Mouse (Mus musculus) CH12.LX (cell line): ENCODE measurements around the gene Slc4a3. TPM values are rescaled to one million over a fixed set of nuclear protein-coding genes. Genes with fewer than 3 reads are reported as not detected.
A peak's percentile ranks its signal among the peaks of the same experiment; 100 is the strongest.

Experiments
- DNase-seq: peaks from one replicate; pipeline ENCODE4 v3.0.0-alpha.2; 2013; ENCODE audit errors: extremely low read depth
- H3K27ac ChIP-seq: 2 replicates; pipeline ENCODE4 v1.5.1; 2012; ENCODE audit warnings: low read depth, mild to moderate bottlenecking, control low read depth, moderate library complexity; ENCODE audit not compliant: insufficient read depth
- H3K27me3 ChIP-seq: replicated peaks from 2 replicates; pipeline ENCODE3; 2012; ENCODE audit warnings: inconsistent platforms
- H3K36me3 ChIP-seq, 2 experiments: replicated peaks in 1 of 2; 2 replicates each; pipeline versions ENCODE3 to v1.6.1; 2012; ENCODE audit warnings: inconsistent platforms in 1 of 2, low read length in 1 of 2, mild to moderate bottlenecking in 1 of 2, mixed read lengths in 1 of 2, moderate library complexity in 1 of 2; ENCODE audit not compliant: control insufficient read depth in 1 of 2, insufficient read depth in 1 of 2
- H3K4me1 ChIP-seq, 2 experiments: 2 replicates each; pipeline ENCODE4 v1.6.1; 2012; ENCODE audit warnings: inconsistent platforms in 1 of 2, moderate library complexity in 1 of 2; ENCODE audit not compliant: insufficient read depth in 2 of 2, control insufficient read depth in 1 of 2
- H3K4me2 ChIP-seq: 2 replicates; pipeline ENCODE4 v1.6.1; 2012; ENCODE audit warnings: low read depth, mild to moderate bottlenecking, control low read depth; ENCODE audit not compliant: poor library complexity, insufficient read depth, severe bottlenecking
- H3K4me3 ChIP-seq, 3 experiments: fragments of 150-350 bp in 1 of 3; sonication (generic) in 1 of 3; replicated peaks in 1 of 3; 2 replicates each; pipeline versions ENCODE3 to v1.5.1; 2011 to 2012; ENCODE audit warnings: low read depth in 2 of 3, low read length in 2 of 3, mild to moderate bottlenecking in 2 of 3, moderate library complexity in 2 of 3, control low read depth in 1 of 3, improper control_type of control experiment in 1 of 3, inconsistent platforms in 1 of 3, mixed read lengths in 1 of 3; ENCODE audit not compliant: poor library complexity in 1 of 3
- H3K79me2 ChIP-seq: replicated peaks from 2 replicates; pipeline ENCODE4 v1.6.1; 2012; ENCODE audit warnings: mild to moderate bottlenecking, moderate library complexity; ENCODE audit not compliant: control insufficient read depth, poor library complexity, insufficient read depth, severe bottlenecking; ENCODE audit errors: extremely low read depth
- H3K9ac ChIP-seq: 2 replicates; pipeline ENCODE4 v1.6.1; 2012; ENCODE audit warnings: low read depth, mild to moderate bottlenecking, control low read depth, moderate library complexity; ENCODE audit not compliant: insufficient read depth
- H3K9me3 ChIP-seq: replicated peaks from 2 replicates; pipeline ENCODE3; 2012; ENCODE audit warnings: low read length, inconsistent platforms, mixed read lengths
- BHLHE40 ChIP-seq: IDR thresholded peaks from 2 replicates; pipeline ENCODE4 v1.6.1; 2011; ENCODE audit warnings: mild to moderate bottlenecking, low read depth, low read length, improper control_type of control experiment
- EP300 ChIP-seq: IDR thresholded peaks from 2 replicates; pipeline ENCODE4 v1.6.1; 2011; ENCODE audit warnings: low read length, improper control_type of control experiment
- ETS1 ChIP-seq: conservative IDR thresholded peaks from 2 replicates; pipeline ENCODE4 v1.6.1; 2012; ENCODE audit warnings: low read depth, mild to moderate bottlenecking, inconsistent platforms, low read length, improper control_type of control experiment, moderate library complexity
- MAFK ChIP-seq: IDR thresholded peaks from 2 replicates; pipeline ENCODE4 v1.6.1; 2011; ENCODE audit warnings: low read length, improper control_type of control experiment; ENCODE audit not compliant: insufficient replicate concordance
- MAZ ChIP-seq: IDR thresholded peaks from 2 replicates; pipeline ENCODE4 v1.6.1; 2012; ENCODE audit warnings: low read depth, mild to moderate bottlenecking, inconsistent platforms, low read length, improper control_type of control experiment, moderate library complexity
- MYC ChIP-seq: IDR thresholded peaks from 2 replicates; pipeline ENCODE4 v1.6.1; 2011; ENCODE audit warnings: low read depth, mild to moderate bottlenecking, improper control_type of control experiment, low read length
- RAD21 ChIP-seq: IDR thresholded peaks from 2 replicates; pipeline ENCODE4 v1.6.1; 2011; ENCODE audit warnings: low read depth, mild to moderate bottlenecking, low read length, improper control_type of control experiment, moderate library complexity
- SIN3A ChIP-seq: IDR thresholded peaks from 2 replicates; pipeline ENCODE4 v1.6.1; 2012; ENCODE audit warnings: low read length, improper control_type of control experiment, inconsistent platforms
- TCF12 ChIP-seq: IDR thresholded peaks from 2 replicates; pipeline ENCODE4 v1.6.1; 2014; ENCODE audit warnings: low read depth, mild to moderate bottlenecking, inconsistent platforms, low read length, improper control_type of control experiment
- USF1 ChIP-seq: IDR thresholded peaks from 2 replicates; pipeline ENCODE4 v1.6.1; 2014; ENCODE audit warnings: low read depth, mild to moderate bottlenecking, inconsistent platforms, low read length, improper control_type of control experiment
- USF2 ChIP-seq: conservative IDR thresholded peaks from 2 replicates; pipeline ENCODE4 v1.6.1; 2011; ENCODE audit warnings: low read depth, low read length, improper control_type of control experiment
- ZC3H11A ChIP-seq: IDR thresholded peaks from 2 replicates; pipeline ENCODE4 v1.6.1; 2012; ENCODE audit warnings: low read depth, mild to moderate bottlenecking, inconsistent platforms, low read length, improper control_type of control experiment
- ZKSCAN1 ChIP-seq: IDR thresholded peaks from 2 replicates; pipeline ENCODE4 v1.6.1; 2012; ENCODE audit warnings: low read depth, inconsistent platforms, low read length, improper control_type of control experiment, borderline replicate concordance
- dilution Hi-C: fragments of 300-500 bp; cut with MboI; formaldehyde crosslinking; loops from 2 replicates; pipeline ENCODE4 v1.14.3; 2020; ENCODE audit warnings: low sequenced_read_pairs; ENCODE audit not compliant: extremely low pct_unique_long_range_greater_than_20kb, extremely low pct_ligation_motif_present
- in situ Hi-C: fragments of 300-500 bp; cut with MboI; formaldehyde crosslinking; loops from 3 replicates; pipeline ENCODE4 v1.14.3; 2019; ENCODE audit warnings: low sequenced_read_pairs, low pct_ligation_motif_present, low pct_unique_long_range_greater_than_20kb, mixed read lengths
- polyA plus RNA-seq: library from polyadenylated mRNA; unstranded; fragments of >175 nt; gene quantifications from 2 replicates; pipeline ENCODE4 v1.2.1, GENCODE M21; 2012; ENCODE audit warnings: low read depth; ENCODE audit not compliant: insufficient read length
- total RNA-seq, 2 experiments: library from RNA; depleted of rRNA; stranded (reverse); fragments of 300-350 nt in 1 of 2; fragments of >200 nt in 1 of 2; gene quantifications; 2 replicates each; pipeline ENCODE4 v1.2.3; 2012 to 2014

Gene Slc4a3
- total and polyA plus RNA-seq, 3 experiments, result 0.03 to 0.21 TPM; not detected in 1

- Histone ChIP-seq H3K9me3 (peaks cover 7% of the 10 kb centered on the region), H3K4me2 (no peak overlapping the region), H3K36me3 (peaks cover 37 to 89% of the 10 kb centered on the region in 2 experiments), H3K27me3 (no peaks in the 10 kb centered on the region), H3K27ac (no peak overlapping the region), H3K9ac (no peak overlapping the region), H3K4me1 (peaks cover 17 to 28% of the 10 kb centered on the region in 2 experiments), H3K4me3 (no peak overlapping the region), H3K79me2 (no peaks in the 10 kb centered on the region)
- dilution Hi-C loops (no loop called here), in situ Hi-C loops (no loop called here)
- DNase-seq, result peak; percentile 39
- TF ChIP-seq EP300 (peak; percentile 25; the same call in 1 of the 2 replicates), USF1 (no peak), BHLHE40 (peak; percentile 52), ETS1 (0 out of 2 replicates have a peak, but pooled peaks have one; percentile 49), MAFK (peak; percentile 65), RAD21 (no peak), TCF12 (peak; percentile 46; the same call in 1 of the 2 replicates)
Observed at GRCm38 (mm10) chr1:75533325-75534252, 12.5 kb upstream of the Slc4a3 start.

GRCm38 (mm10) chr1:75537587-75537986, 8.5 kb upstream of the Slc4a3 start:
- Histone ChIP-seq H3K9ac (no peak overlapping the region), H3K79me2 (no peaks in the 10 kb centered on the region), H3K4me3 (no peak overlapping the region), H3K27me3 (no peaks in the 10 kb centered on the region), H3K4me1 (peaks cover 11 to 19% of the 10 kb centered on the region in 2 experiments), H3K9me3 (peaks cover under 1% of the 10 kb centered on the region), H3K36me3 (peaks cover 25 to 50% of the 10 kb centered on the region in 2 experiments), H3K4me2 (no peak overlapping the region), H3K27ac (no peak overlapping the region)
- TF ChIP-seq ZC3H11A (no peak), ZKSCAN1 (no peak)
- DNase-seq, result no peak
- dilution Hi-C loops (no loop called here), in situ Hi-C loops (no loop called here)

DNA sequence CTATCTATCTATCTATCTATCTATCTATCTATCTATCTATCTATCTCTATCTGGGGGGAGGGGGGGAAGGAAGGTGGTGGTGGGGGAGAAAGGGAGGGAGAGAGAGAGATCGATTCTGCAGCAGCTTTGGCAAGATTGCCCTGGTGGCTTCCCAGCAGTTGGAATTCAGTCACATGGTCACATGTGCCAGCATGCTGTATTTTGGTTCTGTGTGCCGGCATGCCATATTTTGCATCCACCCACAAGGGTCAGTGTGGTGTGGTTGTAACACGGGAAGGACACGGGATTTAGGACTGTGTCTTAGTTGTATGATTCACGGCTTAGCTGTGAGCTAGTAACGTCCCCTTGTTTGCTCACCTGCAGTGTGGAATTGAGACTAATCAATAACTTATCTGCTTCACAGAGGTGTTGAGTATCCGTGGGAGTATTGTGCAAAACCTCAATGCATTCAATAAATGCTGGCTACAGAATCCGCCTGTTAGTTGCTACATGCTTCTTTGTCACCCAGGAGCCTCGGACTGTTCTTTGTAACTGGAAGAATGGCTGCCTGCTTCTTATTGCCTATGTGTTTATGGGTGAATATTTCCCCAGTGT, 7.4 kb upstream of the Slc4a3 start:
- H3K27me3 ChIP-seq, result no peaks in the 10 kb centered on the region
- H3K4me2 ChIP-seq, result no peak overlapping the region
- no peak overlapping the region for H3K9ac ChIP-seq
- TF ChIP-seq MYC, result no peak
- no peak for TF ChIP-seq SIN3A
- no peak for TF ChIP-seq MAZ
- no peak for TF ChIP-seq USF2
- no peaks in the 10 kb centered on the region for H3K79me2 ChIP-seq
- dilution Hi-C loops (no loop called here), in situ Hi-C loops (no loop called here)
- H3K9me3 ChIP-seq, result peaks cover 6% of the 10 kb centered on the region
- no peak overlapping the region for H3K27ac ChIP-seq
- H3K36me3 ChIP-seq, result peaks cover 19 to 38% of the 10 kb centered on the region in 2 experiments
- no peak overlapping the region for H3K4me3 ChIP-seq
- peaks cover under 1 to 8% of the 10 kb centered on the region in 2 experiments; a peak in 3 of 4 replicates for H3K4me1 ChIP-seq
- no peak for DNase-seq
